Mouse (Mus musculus) left cerebral cortex, adult 8-10 months (tissue): ENCODE measurements around the gene Pla2g3. TPM values are rescaled to one million over a fixed set of nuclear protein-coding genes. Genes with fewer than 3 reads are reported as not detected.
A peak's percentile ranks its signal among the peaks of the same experiment; 100 is the strongest.

ENCODE experiments used
- DNase-seq, 2 experiments: peaks; one replicate each; pipeline ENCODE4 v3.0.0; 2022; ENCODE audit warnings: low spot score in 2 of 2
- total RNA-seq, 4 experiments: library from RNA; stranded (reverse); gene quantifications; 2 replicates each; pipeline ENCODE4 v1.2.4; 2022

Pla2g3 gene
- total RNA-seq, 4 experiments from 2014 or later = 2.3 to 3.5 (median 2.7) TPM

- no peak for DNase-seq
These were observed 31.1 kb downstream of the Pla2g3 start for GRCm38 (mm10) chr11:3519051-3519726.

- DNase-seq = no peak
These were observed 31.8 kb downstream of the Pla2g3 start for GRCm38 (mm10) chr11:3519756-3520398.

- no peak for DNase-seq
These were observed 32.8 kb downstream of the Pla2g3 start for GRCm38 (mm10) chr11:3520919-3521318.

- DNase-seq = no peak
These were observed 33.5 kb downstream of the Pla2g3 start for GRCm38 (mm10) chr11:3521339-3522224.

- no peak for DNase-seq
These were observed 34.4 kb downstream of the Pla2g3 start for GRCm38 (mm10) chr11:3522285-3523000.

- DNase-seq = no peak
These were observed 35.9 kb downstream of the Pla2g3 start for GRCm38 (mm10) chr11:3523840-3524582.

- DNase-seq = no peak
These were observed 37.5 kb downstream of the Pla2g3 start for GRCm38 (mm10) chr11:3525560-3525959.

GRCm38 (mm10) chr11:3526207-3526606 lies 38.1 kb downstream of the Pla2g3 start:
- DNase-seq = no peak

GRCm38 (mm10) chr11:3526979-3527738 lies 39.1 kb downstream of the Pla2g3 start:
- no peak for DNase-seq

- no peak for DNase-seq
These were observed 39.7 kb downstream of the Pla2g3 start for GRCm38 (mm10) chr11:3527766-3528165.

- DNase-seq = no peak
These were observed 40.1 kb downstream of the Pla2g3 start for GRCm38 (mm10) chr11:3528208-3528607.

GRCm38 (mm10) chr11:3529476-3530252 lies 41.6 kb downstream of the Pla2g3 start:
- DNase-seq = no peak

GRCm38 (mm10) chr11:3530731-3531130 lies 42.6 kb downstream of the Pla2g3 start:
- no peak for DNase-seq

GRCm38 (mm10) chr11:3531634-3532033 lies 43.5 kb downstream of the Pla2g3 start:
- DNase-seq = no peak

- DNase-seq = no peak
These were observed 44.2 kb downstream of the Pla2g3 start for GRCm38 (mm10) chr11:3532101-3532931.

GRCm38 (mm10) chr11:3533406-3533932 lies 45.4 kb downstream of the Pla2g3 start:
- no peak for DNase-seq

- no peak for DNase-seq
These were observed 46.9 kb downstream of the Pla2g3 start for GRCm38 (mm10) chr11:3534956-3535355.

GRCm38 (mm10) chr11:3535406-3535986 lies 47.4 kb downstream of the Pla2g3 start:
- peak; percentile 86 to 91 for DNase-seq
